Mouse (Mus musculus) small intestine, adult 2 months (tissue): Measurements from ENCODE around the gene Focad. TPM values are rescaled to one million over a fixed set of nuclear protein-coding genes. Genes with fewer than 3 reads are reported as not detected.

ENCODE experiments used
- H3K27ac ChIP-seq: fragments of 200-500 bp; 2 replicates; pipeline ENCODE4 v1.5.1; 2012; ENCODE audit warnings: low read depth, low read length, control low read depth, inconsistent platforms; ENCODE audit not compliant: insufficient read depth
- H3K27me3 ChIP-seq: fragments of 200-500 bp; 2 replicates; pipeline ENCODE4 v1.6.1; 2012; ENCODE audit warnings: mild to moderate bottlenecking, moderate library complexity, low read length, inconsistent platforms; ENCODE audit not compliant: control insufficient read depth, insufficient read depth
- H3K36me3 ChIP-seq: fragments of 200-500 bp; 2 replicates; pipeline ENCODE4 v1.6.1; 2012; ENCODE audit warnings: mild to moderate bottlenecking, low read length, control low read depth, inconsistent platforms; ENCODE audit not compliant: control insufficient read depth, insufficient read depth
- H3K4me1 ChIP-seq: fragments of 200-500 bp; 2 replicates; pipeline ENCODE4 v1.6.1; 2012; ENCODE audit warnings: low read length, inconsistent platforms, mixed read lengths; ENCODE audit not compliant: control insufficient read depth, insufficient read depth, insufficient read length
- H3K4me3 ChIP-seq: fragments of 200-500 bp; 2 replicates; pipeline ENCODE4 v1.5.1; 2012; ENCODE audit warnings: low read depth, mild to moderate bottlenecking, control low read depth, inconsistent platforms, low read length, moderate library complexity
- CTCF ChIP-seq: fragments of 200-500 bp; IDR thresholded peaks from 2 replicates; pipeline ENCODE4 v1.5.1; 2012; ENCODE audit warnings: low read depth, mild to moderate bottlenecking, control low read depth, inconsistent platforms, low read length, moderate library complexity, mixed read lengths; ENCODE audit not compliant: insufficient replicate concordance, insufficient read length; ENCODE audit errors: extremely low read depth
- POLR2A ChIP-seq: fragments of 200-500 bp; IDR thresholded peaks from 2 replicates; pipeline ENCODE4 v1.6.1; 2012; ENCODE audit warnings: low read depth, mild to moderate bottlenecking, control low read depth, inconsistent platforms, low read length, moderate library complexity
- WGBS: fragments of 180-500 bp; shearing (Covaris S2); methylation state at CpG from one replicate; pipeline ENCODE4 v1.1.7; 2018; 5-methylcytosine and 5-hydroxymethylcytosine counted together
- polyA plus RNA-seq: library from polyadenylated mRNA; depleted of rRNA; stranded (reverse); fragments of >200 nt; gene quantifications from 2 replicates; pipeline ENCODE4 v1.2.3, GENCODE M21; 2012

Focad gene
- polyA plus RNA-seq, 1 experiment: 2.2 TPM

DNA sequence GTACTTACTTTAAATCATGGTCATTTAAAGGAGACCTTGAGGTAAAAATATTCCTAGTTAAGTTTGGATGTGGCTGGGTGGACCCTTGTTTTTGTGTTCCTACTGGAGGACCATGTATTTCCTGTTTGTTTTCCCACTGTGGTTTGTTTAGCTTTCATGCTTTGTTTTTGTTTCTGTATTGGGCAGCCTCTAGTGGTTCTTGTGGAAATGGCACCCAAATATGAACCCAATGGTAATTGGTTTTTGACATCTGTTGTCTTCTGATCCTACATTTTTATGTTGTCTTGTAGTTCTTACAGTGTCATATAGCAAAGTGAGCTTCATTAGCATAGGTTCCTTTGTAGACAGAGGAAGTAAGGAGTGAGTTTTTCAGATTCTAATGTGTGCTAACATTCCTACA is 207.9 kb downstream of the Focad start:
- Histone ChIP-seq H3K4me3 (no peak overlapping the region), H3K36me3 (peaks cover 5% of the 10 kb centered on the region; the same call in 1 of the 2 replicates), H3K4me1 (no peaks in the 10 kb centered on the region), H3K27ac (no peak overlapping the region), H3K27me3 (no peaks in the 10 kb centered on the region)
- TF ChIP-seq CTCF (no peak), POLR2A (no peak)

- H3K36me3 ChIP-seq: no peaks in the 10 kb centered on the region
- H3K27ac ChIP-seq: no peak overlapping the region
- no peaks in the 10 kb centered on the region for H3K4me1 ChIP-seq
- H3K4me3 ChIP-seq: no peak overlapping the region
- TF ChIP-seq CTCF (no peak), POLR2A (no peak)
- H3K27me3 ChIP-seq: no peaks in the 10 kb centered on the region
- WGBS: 95% methylated on average over 3 of the region's 3 CpGs
Observed at GRCm38 (mm10) chr4:88307691-88308090, 213.3 kb downstream of the Focad start.

DNA sequence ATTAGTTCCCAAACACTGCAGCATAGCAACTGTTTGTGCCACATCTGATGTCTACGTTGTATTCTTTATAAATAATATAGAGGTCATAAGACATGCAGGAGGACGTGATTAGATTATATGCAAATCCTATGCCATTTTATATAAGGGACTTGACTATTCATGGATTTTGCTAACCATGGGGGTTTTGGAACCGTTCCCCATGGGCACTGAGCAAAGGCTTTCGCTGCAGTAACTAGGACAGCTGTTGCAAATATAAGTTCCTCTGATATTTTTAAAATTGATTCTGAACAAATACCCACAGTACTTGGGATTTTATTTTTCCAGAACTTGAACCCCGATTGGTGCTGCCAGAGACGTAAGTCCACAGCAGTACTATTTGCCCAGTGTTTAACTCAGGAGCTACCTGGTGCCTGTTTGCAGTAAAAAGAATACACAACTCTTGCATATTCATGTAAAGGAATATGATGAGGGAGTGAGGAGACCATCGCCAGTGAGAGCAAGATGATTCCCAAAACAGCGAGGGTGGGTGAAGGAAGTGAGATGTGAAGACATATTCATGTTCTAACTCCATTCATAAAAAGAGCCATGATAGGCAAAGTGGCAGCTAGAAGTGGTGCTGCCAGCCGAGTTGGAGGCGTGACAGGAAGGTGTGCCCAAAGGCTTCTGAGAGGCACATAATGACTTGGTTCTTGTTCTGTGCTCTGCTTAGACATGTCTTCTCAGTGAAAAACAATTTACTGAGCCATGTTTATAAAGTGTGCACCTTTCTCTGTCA is 214.1 kb downstream of the Focad start:
- no peaks in the 10 kb centered on the region for H3K4me1 ChIP-seq
- no peak overlapping the region for H3K27ac ChIP-seq
- 93% methylated on average over 10 of the region's 10 CpGs for WGBS
- H3K36me3 ChIP-seq: no peaks in the 10 kb centered on the region
- TF ChIP-seq POLR2A: no peak
- TF ChIP-seq CTCF: no peak
- no peak overlapping the region for H3K4me3 ChIP-seq
- no peaks in the 10 kb centered on the region for H3K27me3 ChIP-seq

- no peaks in the 10 kb centered on the region for H3K27me3 ChIP-seq
- WGBS: 53% methylated on average over 2 of the region's 2 CpGs
- no peak overlapping the region for H3K4me3 ChIP-seq
- H3K36me3 ChIP-seq: no peaks in the 10 kb centered on the region
- H3K27ac ChIP-seq: no peak overlapping the region
- TF ChIP-seq CTCF (peak; percentile 42; the same call in 1 of the 2 replicates), POLR2A (no peak)
- no peaks in the 10 kb centered on the region for H3K4me1 ChIP-seq
Observed at GRCm38 (mm10) chr4:88309676-88310075, 215.2 kb downstream of the Focad start.

- no peak for TF ChIP-seq POLR2A
- TF ChIP-seq CTCF: no peak
- Histone ChIP-seq H3K4me1 (no peaks in the 10 kb centered on the region), H3K27me3 (no peaks in the 10 kb centered on the region), H3K36me3 (no peaks in the 10 kb centered on the region), H3K4me3 (no peak overlapping the region), H3K27ac (no peak overlapping the region)
- 77% methylated on average over 3 of the region's 3 CpGs for WGBS
Observed at GRCm38 (mm10) chr4:88314898-88315297, 220.5 kb downstream of the Focad start.

GRCm38 (mm10) chr4:88320067-88320466 is 225.6 kb downstream of the Focad start:
- 89% methylated on average over 1 of the region's 1 CpGs for WGBS
- Histone ChIP-seq H3K36me3 (no peaks in the 10 kb centered on the region), H3K27ac (no peak overlapping the region), H3K4me1 (no peaks in the 10 kb centered on the region), H3K27me3 (no peaks in the 10 kb centered on the region), H3K4me3 (no peak overlapping the region)
- TF ChIP-seq CTCF: no peak

- Histone ChIP-seq H3K4me1 (no peaks in the 10 kb centered on the region), H3K27ac (no peak overlapping the region), H3K27me3 (no peaks in the 10 kb centered on the region), H3K4me3 (no peak overlapping the region), H3K36me3 (no peaks in the 10 kb centered on the region)
- TF ChIP-seq POLR2A (no peak), CTCF (no peak)
- WGBS: 77% methylated on average over 5 of the region's 5 CpGs
Observed at GRCm38 (mm10) chr4:88325392-88325791, 231.0 kb downstream of the Focad start.
